Mouse (Mus musculus): ENCODE results near the gene Ppp1r1b.

DNA sequence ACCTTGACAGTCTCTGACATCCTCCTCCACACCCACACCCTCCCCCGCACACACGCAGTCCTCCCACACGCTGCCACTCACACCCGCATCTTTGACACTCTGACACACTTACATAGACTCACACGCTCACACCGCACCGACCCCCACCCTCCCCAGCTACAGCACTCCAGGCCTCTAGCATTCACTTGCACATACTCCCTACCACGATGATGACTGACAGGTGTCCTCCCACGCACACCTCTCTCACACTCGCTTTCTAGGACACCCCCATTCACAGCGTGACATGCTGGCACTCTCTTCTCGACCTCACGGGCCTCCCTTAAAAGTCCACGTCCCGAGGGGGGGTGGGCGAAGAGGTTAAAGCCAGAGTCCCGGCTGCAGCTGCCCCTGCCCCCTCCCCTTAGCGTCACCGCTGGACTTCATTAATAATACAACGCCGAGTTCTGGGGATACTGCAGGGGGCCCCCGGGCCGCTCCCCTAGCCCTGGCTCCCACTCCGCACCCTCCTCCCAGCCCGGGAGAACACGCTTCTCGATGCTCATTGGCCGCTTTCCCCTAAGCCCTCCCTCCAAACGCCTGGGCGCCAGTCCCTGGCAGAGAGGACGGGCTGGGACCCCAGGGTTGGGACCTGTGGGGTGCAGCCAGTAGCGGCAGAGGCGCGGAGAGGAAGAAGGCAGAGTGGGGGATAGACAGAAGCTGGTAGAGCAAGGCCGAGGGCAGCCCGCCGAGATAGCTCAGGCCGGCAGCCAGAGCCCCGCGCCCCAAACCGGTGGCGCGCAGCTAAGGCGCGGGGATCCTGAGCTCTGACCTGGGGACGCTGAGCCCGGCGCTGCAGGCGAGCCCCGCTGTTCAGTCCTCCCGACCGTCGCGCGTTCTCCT lies at the start of gene Ppp1r1b:
- TF ChIP-seq GATA1 (IDR thresholded peaks at IDR 0.05; ENCODE audit: borderline replicate concordance, low read length) (no peak), FLI1 (IDR thresholded peaks at IDR 0.05; ENCODE audit: low read length) (no peak)

Data from megakaryocyte, embryonic 14.5 days (primary cell).